Mouse (Mus musculus) left cerebral cortex, postnatal 14 days (tissue): Measurements from ENCODE around the gene Dmac2. TPM values are rescaled to one million over a fixed set of nuclear protein-coding genes. Genes with fewer than 3 reads are reported as not detected.

ENCODE experiments used
- total RNA-seq, 2 experiments: library from RNA; stranded (reverse); gene quantifications; 2 replicates each; pipeline ENCODE4 v1.2.3; 2021

Gene Dmac2
- total RNA-seq, 2 experiments from 2014 or later: 35.7 to 39.6 TPM

Other genes starting within 250 kb of the Dmac2 start
- not detected for gene Cnfn, start 249.7 kb upstream of the Dmac2 start, total RNA-seq
- 1 to 10 TPM; 5.6 to 6.3 TPM for gene Lipe, start 220.7 kb upstream of the Dmac2 start, total RNA-seq
- not detected for gene Cxcl17, start 206.5 kb upstream of the Dmac2 start, total RNA-seq
- 1 to 10 TPM; 2.9 to 3.0 TPM for gene Ceacam1, start 141.8 kb upstream of the Dmac2 start, total RNA-seq
- under 1 TPM; 0.29 to 0.63 TPM for gene Ceacam2, start 79.6 kb upstream of the Dmac2 start, total RNA-seq
- gene Erich4, start 3.5 kb upstream of the Dmac2 start, total RNA-seq: not detected
- 1 to 10 TPM in 1 of 2 experiments, under 1 TPM in 1; 0.91 to 1.0 TPM for gene B3gnt8, start 7.2 kb downstream of the Dmac2 start, total RNA-seq
- gene Bckdha, start 39.6 kb downstream of the Dmac2 start, total RNA-seq: 10 to 100 TPM; 32.0 to 32.7 TPM
- 10 to 100 TPM; 22.6 to 23.9 TPM for gene Exosc5, start 39.8 kb downstream of the Dmac2 start, total RNA-seq
- 10 to 100 TPM; 40.2 to 48.8 TPM for gene Tmem91, start 55.8 kb downstream of the Dmac2 start, total RNA-seq
- gene B9d2, start 61.4 kb downstream of the Dmac2 start, total RNA-seq: 10 to 100 TPM; 25.5 to 30.1 TPM
- gene Tgfb1, start 67.6 kb downstream of the Dmac2 start, total RNA-seq: 10 to 100 TPM; 10.9 to 11.1 TPM
- 10 to 100 TPM; 56.2 to 56.7 TPM for gene Ccdc97, start 99.7 kb downstream of the Dmac2 start, total RNA-seq
- gene Hnrnpul1, start 135.3 kb downstream of the Dmac2 start, total RNA-seq: 100 to 1,000 TPM; 102 to 103 TPM
- gene Axl, start 169.3 kb downstream of the Dmac2 start, total RNA-seq: 10 to 100 TPM; 35.9 to 38.8 TPM
- gene Cyp2s1, start 197.5 kb downstream of the Dmac2 start, total RNA-seq: 1 to 10 TPM; 3.5 to 4.6 TPM